14 mouse cellular contexts compared by ENCODE assay signal in genomic region chr11:4996621-4997199, GRCm38 (mm10).
"Had no signal": no experiment of that assay in that cellular context is flagged by ENCODE, and none has a peak within 500 bp of the region (broad histone marks: within the 10 kb centered on the region; RNA-seq: fewer than 3 reads in every experiment).

No protein-coding gene starts in this region.

- ATAC-seq: liver, embryonic 12.5 days; midbrain, embryonic 15.5 days had no signal

- H3K4me2 ChIP-seq: limb, embryonic 15.5 days; liver, embryonic 12.5 days; lung, embryonic 14.5 days; midbrain, embryonic 11.5 days; midbrain, embryonic 15.5 days; neural tube, embryonic 13.5 days had no signal

- H3K36me3 ChIP-seq: midbrain, embryonic 15.5 days had no signal

- H3K9ac ChIP-seq: limb, embryonic 15.5 days; liver, embryonic 12.5 days; lung, embryonic 14.5 days; midbrain, embryonic 15.5 days; neural tube, embryonic 13.5 days had no signal

- DNase-seq: kidney, adult 8-10 months; kidney, postnatal 14 days; layer of hippocampus, postnatal 36 days; lung, embryonic 14.5 days; lung, postnatal 10 days; lung, postnatal 4 days; right cerebral cortex, postnatal 25 days; thymus, postnatal 4 days had no signal

- H3K27me3 ChIP-seq: limb, embryonic 15.5 days; liver, embryonic 12.5 days; midbrain, embryonic 15.5 days; neural tube, embryonic 13.5 days had no signal

- H3K4me1 ChIP-seq: limb, embryonic 15.5 days; midbrain, embryonic 15.5 days had no signal

- H3K27ac ChIP-seq: limb, embryonic 15.5 days; liver, embryonic 12.5 days; midbrain, embryonic 15.5 days; neural tube, embryonic 13.5 days; stomach, postnatal 0 days had no signal

- H3K4me3 ChIP-seq: limb, embryonic 15.5 days; liver, embryonic 12.5 days; midbrain, embryonic 15.5 days; neural tube, embryonic 13.5 days had no signal

- H3K9me3 ChIP-seq: limb, embryonic 15.5 days; liver, embryonic 12.5 days; midbrain, embryonic 15.5 days; neural tube, embryonic 13.5 days had no signal
